Mouse (Mus musculus) cerebellum, adult 2 months (tissue): Measurements from ENCODE around the gene Olig2.
"Not testable (repeated sequence)": the region's sequence is repeated elsewhere in the genome, so short reads cannot be mapped to it uniquely, and the experiment has no call there.

Experiments
- CTCF ChIP-seq: fragments of 200-500 bp; IDR thresholded peaks from 2 replicates; pipeline ENCODE4 v1.5.1; 2011; ENCODE audit warnings: low read depth, mild to moderate bottlenecking, control low read depth, low read length, moderate library complexity, borderline replicate concordance; ENCODE audit not compliant: insufficient read depth
- POLR2A ChIP-seq: fragments of 200-500 bp; IDR thresholded peaks from 2 replicates; pipeline ENCODE4 v1.6.1; 2011; ENCODE audit warnings: low read length, control low read depth, borderline replicate concordance; ENCODE audit not compliant: insufficient read depth

GRCm38 (mm10) chr16:91255419-91256164, 30.3 kb downstream of the Olig2 start:
- TF ChIP-seq CTCF, POLR2A: not testable (repeated sequence)
